Mouse (Mus musculus): ENCODE results near the gene Tarbp2. TPM values are rescaled to one million over a fixed set of nuclear protein-coding genes. Genes with fewer than 3 reads are reported as not detected.

Gene Tarbp2
- polyA plus RNA-seq, 2 experiments from 2014 or later, result 25.3 to 25.9 TPM

- ATAC-seq, result no peak
Measured at GRCm38 (mm10) chr15:102526111-102527002, 8.4 kb downstream of the Tarbp2 start.

- no peak for ATAC-seq
Measured at GRCm38 (mm10) chr15:102527936-102528335, 9.9 kb downstream of the Tarbp2 start.

DNA sequence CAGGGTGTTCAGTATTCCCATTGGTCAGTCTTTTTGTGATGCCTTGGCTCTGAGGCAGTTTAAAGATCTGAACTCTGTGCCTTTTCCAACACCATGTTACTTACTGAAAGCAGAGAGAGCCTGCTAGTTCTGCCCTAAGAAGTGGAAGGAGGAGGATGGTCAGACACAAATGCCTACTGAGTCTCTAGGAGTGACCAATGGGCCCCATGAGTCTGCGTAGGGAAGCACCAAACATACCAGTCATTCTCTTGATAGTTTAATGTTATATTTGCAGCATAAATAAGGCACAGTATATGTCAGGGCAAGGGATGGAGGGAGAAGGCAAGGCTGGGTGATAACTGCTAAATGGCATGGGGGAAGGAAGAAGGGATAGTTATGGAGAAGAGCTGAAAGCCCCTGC lies 10.4 kb downstream of the Tarbp2 start:
- ATAC-seq, result no peak

DNA sequence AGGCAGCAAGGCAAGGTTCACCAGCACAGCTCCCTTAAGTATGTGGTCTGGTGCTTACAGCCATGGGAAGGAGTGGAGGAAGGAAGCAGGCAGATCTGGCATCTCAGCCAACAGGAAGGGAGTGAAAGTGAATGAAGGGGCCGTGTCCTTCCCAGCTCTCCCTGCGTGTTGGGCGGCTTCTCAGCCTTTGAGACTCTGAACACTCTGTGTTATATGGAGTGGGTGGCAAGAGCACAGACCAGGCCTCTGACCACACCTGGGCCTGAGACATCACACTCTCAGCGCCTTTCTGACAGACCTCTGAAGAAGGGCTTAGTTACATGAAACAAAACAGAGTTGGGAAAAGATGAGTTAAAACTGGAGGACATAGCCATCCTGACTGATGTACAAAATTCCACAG lies 12.6 kb downstream of the Tarbp2 start:
- ATAC-seq, result no peak

GRCm38 (mm10) chr15:102531586-102531985 lies 13.6 kb downstream of the Tarbp2 start:
- no peak for ATAC-seq

- ATAC-seq, result no peak
Measured at GRCm38 (mm10) chr15:102532106-102532900, 14.3 kb downstream of the Tarbp2 start.

DNA sequence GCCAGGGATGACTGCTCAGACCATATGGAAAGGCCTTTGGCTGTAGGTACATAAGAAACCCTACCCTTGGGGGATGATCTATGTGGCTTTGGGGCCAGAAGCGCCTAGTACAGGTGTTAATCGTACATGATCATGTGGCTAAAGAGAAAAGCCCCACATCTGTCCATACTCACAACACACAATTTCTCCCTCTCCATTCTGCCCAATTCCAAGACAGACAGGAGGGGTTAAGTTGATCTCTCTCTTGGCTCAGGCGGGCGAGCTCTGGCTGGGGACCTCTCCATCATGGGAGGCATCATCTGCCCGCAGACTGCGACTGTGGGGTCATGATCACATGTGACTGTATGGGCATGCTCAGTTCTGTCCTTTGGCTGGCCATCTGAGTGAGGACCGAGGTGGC lies 15.9 kb downstream of the Tarbp2 start:
- ATAC-seq, result no peak

GRCm38 (mm10) chr15:102544801-102545200 lies 26.8 kb downstream of the Tarbp2 start:
- no peak for ATAC-seq

GRCm38 (mm10) chr15:102546246-102546645 lies 28.3 kb downstream of the Tarbp2 start:
- no peak for ATAC-seq

DNA sequence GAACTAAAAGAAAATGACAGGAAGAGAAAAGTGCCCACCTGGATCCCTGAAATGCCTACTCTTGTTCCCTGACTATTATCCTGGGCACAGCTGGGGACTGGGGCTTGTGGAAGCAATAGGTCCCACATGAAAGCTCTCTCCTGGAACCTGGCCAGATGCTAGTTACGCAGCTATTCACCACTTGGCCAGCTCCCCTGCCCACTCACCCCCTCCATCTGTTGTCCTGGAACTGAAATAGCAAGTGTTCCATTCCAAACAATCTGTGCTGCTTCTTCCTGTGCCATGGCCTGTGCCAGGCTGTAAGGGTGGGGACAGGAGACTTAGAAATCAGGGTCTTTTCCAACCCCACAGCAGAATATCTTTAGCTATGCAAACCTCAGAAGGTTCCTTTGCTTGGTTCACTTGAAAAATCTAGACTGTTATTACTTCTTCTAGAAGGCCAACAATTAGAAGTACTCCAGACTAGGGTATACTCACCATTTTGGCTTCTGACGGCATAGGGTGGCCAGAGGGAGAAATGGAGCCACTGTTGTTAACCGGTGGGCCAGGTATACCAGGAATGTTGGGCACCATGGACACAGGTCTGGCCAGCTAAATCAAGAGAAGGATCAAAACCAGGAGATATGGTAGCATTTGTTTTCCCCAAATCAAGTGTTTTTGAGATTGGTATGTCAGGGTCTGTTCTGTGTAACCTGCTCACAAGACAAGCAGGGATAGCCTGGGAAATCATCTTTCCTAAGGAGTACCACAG lies 28.9 kb downstream of the Tarbp2 start:
- no peak for ATAC-seq

DNA sequence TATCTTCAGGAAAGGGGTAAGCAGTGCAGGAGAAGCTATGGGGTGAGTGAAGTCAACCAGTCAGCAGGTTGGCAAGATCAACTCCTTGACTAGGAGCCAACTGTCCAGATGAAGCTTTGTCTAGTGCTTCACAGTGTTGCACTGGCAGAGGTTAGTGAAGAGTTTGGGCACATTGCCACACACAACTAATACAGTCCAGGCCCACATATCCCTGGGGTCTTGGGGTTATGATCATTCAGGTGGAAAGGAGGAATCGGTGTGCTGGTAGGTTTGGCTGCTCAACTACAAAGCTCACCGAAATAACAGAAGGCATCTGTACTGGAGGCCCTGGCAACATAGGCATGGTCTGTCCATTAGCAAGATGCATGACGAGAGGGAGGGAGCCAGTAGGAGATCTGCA lies 29.5 kb downstream of the Tarbp2 start:
- no peak for ATAC-seq

DNA sequence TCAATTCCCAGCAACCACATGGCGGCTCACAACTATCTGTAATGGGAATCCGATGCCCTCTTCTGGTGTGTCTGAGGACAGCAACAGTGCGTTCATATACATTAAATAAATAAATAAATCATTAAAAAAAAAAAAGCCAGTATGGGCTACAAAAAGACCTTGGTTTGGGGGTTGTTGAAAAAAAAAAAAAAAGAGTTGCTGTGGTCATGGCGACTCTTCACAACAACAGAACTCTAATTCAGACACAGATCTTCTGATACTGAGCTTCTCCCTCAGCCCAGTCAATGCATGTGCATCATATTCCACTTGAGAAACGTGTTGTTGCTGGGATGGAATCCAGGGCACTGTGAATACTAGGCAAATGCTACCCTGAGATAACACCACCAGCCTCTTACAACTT lies 34.6 kb downstream of the Tarbp2 start:
- no peak for ATAC-seq

DNA sequence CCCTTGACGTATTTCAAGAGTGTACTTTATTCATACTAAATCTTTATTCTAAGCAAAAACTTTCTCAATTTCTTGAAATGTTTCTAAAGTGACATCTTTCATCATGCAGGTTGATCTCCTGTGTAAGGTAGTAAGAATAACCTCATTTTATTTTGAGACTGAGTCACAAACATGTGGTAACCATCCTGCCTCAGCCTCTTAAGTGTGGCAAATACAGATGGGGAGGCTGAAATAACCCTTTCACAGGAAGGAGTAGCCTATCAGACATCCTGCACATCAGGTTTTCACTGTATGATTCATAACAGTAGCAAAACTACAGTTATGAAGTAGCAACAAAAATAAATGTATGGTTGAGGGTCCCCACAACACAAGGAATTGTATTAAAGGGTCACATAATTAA lies 37.6 kb downstream of the Tarbp2 start:
- no peak for ATAC-seq

DNA sequence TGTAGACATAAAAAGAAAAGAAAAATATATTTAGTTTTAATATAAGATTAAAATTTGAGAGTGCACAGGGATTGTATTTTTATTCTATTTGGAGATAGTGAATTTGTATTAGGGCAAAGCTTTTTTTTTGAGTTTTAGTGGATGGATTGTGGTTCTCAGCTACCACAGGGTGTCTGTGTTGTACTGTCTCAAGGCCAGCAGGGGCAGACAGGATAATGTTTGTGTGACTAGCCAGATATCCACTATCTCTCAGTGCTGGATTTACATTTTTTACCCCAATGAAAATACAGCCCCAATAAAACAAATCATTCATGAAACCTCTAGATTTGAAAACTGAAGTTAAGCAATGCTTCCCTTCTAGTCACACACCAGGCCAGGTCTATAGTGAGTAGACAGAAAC lies 39.6 kb downstream of the Tarbp2 start:
- no peak for ATAC-seq

DNA sequence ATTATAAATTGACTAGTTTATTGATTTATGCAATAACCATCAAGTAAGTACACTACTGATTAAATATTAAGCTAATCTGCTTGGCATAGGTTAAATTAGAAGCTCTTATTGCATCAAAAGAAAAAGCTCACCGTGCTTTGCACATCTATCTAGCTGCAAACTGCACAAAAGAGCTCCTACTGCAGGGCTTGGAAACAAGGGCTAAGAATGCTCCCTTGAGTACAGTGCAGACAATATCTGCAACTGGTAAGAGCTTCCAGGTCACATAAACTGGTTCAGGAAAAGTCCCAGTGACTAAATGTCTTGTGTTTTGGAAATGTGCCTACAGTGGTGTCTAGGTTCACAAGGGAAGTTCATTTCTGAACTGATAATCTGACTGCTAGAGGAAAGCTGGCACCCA lies 44.5 kb downstream of the Tarbp2 start:
- ATAC-seq, result no peak

GRCm38 (mm10) chr15:102563061-102563460 lies 45.1 kb downstream of the Tarbp2 start:
- ATAC-seq, result no peak

DNA sequence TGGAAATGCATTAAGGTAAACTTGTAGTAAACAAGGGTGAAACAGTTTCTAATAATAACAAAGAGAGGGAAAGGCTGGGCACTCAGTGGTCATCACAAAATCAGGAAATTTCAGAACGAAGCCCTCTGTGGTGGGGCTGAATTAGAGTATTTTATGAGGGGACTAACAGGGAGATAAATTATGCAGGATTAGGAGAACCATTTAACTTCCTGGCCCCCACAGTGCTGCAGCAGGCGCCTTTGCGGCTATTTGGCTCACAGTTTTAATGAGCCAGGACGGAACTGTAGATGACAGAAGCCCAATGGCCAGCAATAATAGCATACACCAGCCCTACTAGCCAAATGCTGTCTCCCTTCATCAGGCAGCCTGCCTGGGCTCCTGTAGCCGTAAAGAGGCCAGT lies 45.7 kb downstream of the Tarbp2 start:
- ATAC-seq, result no peak

DNA sequence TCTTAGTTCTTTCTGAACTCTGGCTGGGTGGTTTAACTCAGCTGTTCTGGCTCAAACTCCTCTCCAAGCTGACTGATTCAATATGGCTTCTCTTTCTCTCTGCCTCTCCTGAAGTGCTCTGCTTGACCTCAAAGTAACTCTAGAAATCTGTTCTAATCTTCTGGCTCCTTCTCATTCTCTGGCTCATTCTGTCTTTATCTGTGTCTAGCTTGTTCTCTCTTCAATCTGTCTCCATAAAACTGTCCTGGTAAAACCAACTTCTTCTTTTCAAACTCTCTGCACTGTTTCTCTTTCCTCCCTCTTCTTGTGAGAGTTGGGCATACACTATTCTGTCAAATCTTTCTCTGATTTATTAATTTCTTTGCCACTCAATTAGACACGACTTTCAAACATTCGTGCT lies 49.9 kb downstream of the Tarbp2 start:
- ATAC-seq, result no peak

- ATAC-seq, result no peak
Measured at GRCm38 (mm10) chr15:102572081-102572480, 54.1 kb downstream of the Tarbp2 start.
